Mouse (Mus musculus): ENCODE data around the gene Stard7.

DNA sequence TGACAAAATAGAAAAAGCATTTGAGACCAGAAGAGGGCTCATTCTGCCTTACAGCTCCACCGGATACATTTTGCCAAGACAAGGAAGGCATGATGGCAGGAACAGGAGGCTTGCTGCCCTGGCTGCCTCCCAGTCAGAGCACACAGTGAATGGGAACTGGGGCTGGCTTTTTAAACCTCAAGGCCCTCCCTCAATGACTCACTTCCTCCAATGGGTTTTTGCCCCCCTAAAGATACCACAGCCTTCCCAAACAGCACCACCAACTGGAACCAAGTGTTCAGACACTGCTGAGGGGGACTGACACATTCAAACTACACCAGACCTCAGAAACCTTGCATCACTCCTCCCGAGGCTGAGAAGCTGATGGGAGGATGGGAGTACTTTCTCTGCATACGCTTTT, 30.7 kb downstream of the Stard7 start:
- TF ChIP-seq CTCF (IDR thresholded peaks at IDR 0.05; ENCODE audit: control insufficient read depth, insufficient read depth, low read length) (no peak), POLR2A (IDR thresholded peaks at IDR 0.05; ENCODE audit: borderline replicate concordance, control insufficient read depth, low read depth, low read length) (no peak)
